Mouse (Mus musculus): ENCODE results near the gene Tmem131. TPM values are rescaled to one million over a fixed set of nuclear protein-coding genes. Genes with fewer than 3 reads are reported as not detected.

Gene Tmem131
- 6.5 and 8.2 TPM in 2 replicates for polyA plus RNA-seq (2012; rRNA removed)

DNA sequence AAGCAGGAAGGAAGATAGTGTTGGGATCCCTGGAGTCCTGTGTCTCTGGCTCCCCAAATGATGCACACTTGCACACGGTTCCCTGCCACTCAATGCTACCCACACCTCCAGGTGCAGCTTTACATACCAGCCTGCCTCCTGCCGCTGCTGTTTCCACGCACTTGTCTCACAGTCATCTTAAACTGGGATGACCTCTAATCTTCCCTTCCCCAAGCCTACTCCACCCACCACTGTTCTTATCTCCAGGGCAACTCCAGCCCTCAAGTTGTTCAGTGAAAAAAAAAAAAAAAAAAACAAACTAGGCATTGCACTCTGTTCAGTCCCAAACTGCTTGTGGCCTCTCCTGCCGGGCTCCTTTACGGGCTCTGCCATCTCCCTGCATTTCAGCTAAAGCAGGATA is at the start of gene Tmem131:
Gene Tmem131, minus strand, starts transcription at position 14 of the 400 bp plus-strand sequence.

DNA sequence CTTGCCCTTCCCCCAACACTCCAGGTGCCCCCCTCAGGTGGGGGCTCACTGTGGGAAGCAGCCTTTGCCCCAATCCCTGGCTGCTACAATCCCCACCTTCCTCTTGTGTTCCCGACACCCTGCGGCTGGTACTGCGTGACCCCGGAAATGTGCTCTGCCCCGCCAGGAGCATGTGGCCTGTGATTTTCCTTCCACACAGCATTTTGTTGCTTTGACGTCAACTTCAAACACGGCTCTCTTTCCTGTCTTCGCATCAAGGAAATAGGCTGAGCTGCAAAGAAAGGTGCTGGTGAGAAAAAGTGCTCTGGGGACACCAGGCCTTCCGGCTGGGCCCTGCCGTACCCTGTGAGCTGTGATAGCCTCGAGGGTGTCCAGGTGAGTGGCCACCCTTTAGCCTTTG is 181.9 kb downstream of the Tmem131 start, which contains the start of gene Zap70:
Gene Zap70, plus strand, starts transcription at position 231 of the 400 bp plus-strand sequence.

Other genes with a start within 250 kb of the Tmem131 start
- gene 4933424G06Rik, start 233.5 kb downstream of the Tmem131 start, polyA plus RNA-seq (2012; rRNA removed) = 0.06 TPM in 1 of 2 replicates, not detected in the other
- 67.2 and 68.8 TPM in 2 replicates for gene Actr1b, start 229.2 kb downstream of the Tmem131 start, polyA plus RNA-seq (2012; rRNA removed)
- 0.52 and 1.1 TPM in 2 replicates for gene Zap70, start 181.9 kb downstream of the Tmem131 start, polyA plus RNA-seq (2012; rRNA removed)
- gene Vwa3b, start 82.9 kb upstream of the Tmem131 start, polyA plus RNA-seq (2012; rRNA removed) = 0.10 and 0.29 TPM in 2 replicates

All from stomach, adult 2 months (tissue).